Mouse (Mus musculus) cortical plate, adult 2 months (tissue): ENCODE measurements at regions not wholly inside any gene's neighbourhood (a gene's known extent, or its start where the extent isn't known, plus 50 kb on each side); places are given as distances from the start of the nearest gene placed in this dataset.

Experiments used
- CTCF ChIP-seq: fragments of 200-500 bp; IDR thresholded peaks from 2 replicates; pipeline ENCODE4 v1.5.1; 2011; ENCODE audit warnings: mild to moderate bottlenecking, control low read depth, low read length; ENCODE audit not compliant: insufficient read depth; ENCODE audit errors: extremely low read depth
- POLR2A ChIP-seq: fragments of 200-500 bp; IDR thresholded peaks from 2 replicates; pipeline ENCODE4 v1.6.1; 2011; ENCODE audit warnings: mild to moderate bottlenecking, low read length, control low read depth; ENCODE audit not compliant: insufficient read depth; ENCODE audit errors: extremely low read depth

DNA sequence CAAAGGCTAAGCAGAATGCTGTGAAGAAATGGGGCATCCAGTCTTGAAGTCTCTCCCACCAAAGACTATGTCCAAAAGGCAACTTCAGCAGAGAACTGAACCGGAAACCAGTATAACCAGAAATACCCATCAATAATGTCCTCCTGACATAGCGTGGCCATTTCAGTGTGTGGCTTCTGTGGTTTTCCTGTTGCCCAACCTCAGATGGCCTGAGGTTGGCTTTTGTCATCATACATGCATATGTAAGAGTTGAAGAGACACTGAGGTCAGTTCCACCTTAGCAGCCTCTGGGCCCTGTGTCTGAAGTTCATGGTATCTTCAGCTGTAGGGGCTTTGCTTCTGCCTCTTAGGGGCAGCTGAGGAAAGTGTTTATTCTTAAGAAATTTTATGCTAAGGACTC lies 98.1 kb upstream of the Rbm19 start:
- TF ChIP-seq CTCF (no peak), POLR2A (no peak)
